Mouse (Mus musculus) adrenal gland, adult 18-20 months (tissue): ENCODE measurements around the gene Gm10057. TPM values are rescaled to one million over a fixed set of nuclear protein-coding genes. Genes with fewer than 3 reads are reported as not detected.
"Not testable (repeated sequence)": the region's sequence is repeated elsewhere in the genome, so short reads cannot be mapped to it uniquely, and the experiment has no call there.

ENCODE experiments used
- DNase-seq, 2 experiments: peaks; one replicate each; pipeline ENCODE4 v3.0.0; 2021 to 2022; ENCODE audit warnings: low spot score in 2 of 2
- long read RNA-seq, 2 experiments: library from polyadenylated mRNA; stranded (forward); transcript quantifications; one replicate each; pipeline ENCODE4 v2.0.0; 2021
- total RNA-seq, 2 experiments: library from RNA; stranded (reverse); gene quantifications; 1 replicate in 1 of 2; 2 replicates in 1 of 2; pipeline ENCODE4 v1.2.3; 2021

Gm10057 gene
- not detected for total RNA-seq
- long read RNA-seq, experiment 1, result 0 reads
- long read RNA-seq, experiment 2, result 0 reads

DNA sequence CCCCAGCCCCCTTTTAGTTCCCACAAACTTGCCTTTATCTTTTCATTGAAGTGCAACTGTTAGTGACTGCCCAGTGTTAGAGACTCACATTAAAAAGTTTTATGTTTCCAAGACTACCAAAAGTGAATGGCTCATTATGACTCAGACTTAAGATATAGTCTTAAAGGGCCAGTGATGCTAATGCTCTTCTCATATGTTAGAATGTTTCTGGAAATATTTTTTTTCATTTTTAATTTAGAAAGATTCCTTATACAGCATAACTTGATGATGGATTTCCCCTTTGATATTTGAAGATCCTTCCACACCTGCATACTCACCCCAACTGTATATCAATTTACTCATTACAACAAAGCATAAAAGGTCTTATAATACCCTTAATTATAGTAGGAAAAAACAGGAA lies at the start of gene Gm10057:
Gene Gm10057 (minus strand): TSS at position 101 of the 400 bp plus-strand sequence.
- not testable (repeated sequence) for DNase-seq

DNA sequence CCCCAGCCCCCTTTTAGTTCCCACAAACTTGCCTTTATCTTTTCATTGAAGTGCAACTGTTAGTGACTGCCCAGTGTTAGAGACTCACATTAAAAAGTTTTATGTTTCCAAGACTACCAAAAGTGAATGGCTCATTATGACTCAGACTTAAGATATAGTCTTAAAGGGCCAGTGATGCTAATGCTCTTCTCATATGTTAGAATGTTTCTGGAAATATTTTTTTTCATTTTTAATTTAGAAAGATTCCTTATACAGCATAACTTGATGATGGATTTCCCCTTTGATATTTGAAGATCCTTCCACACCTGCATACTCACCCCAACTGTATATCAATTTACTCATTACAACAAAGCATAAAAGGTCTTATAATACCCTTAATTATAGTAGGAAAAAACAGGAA lies 21.1 kb downstream of the Gm10057 start, which contains the start of gene 4921511M17Rik:
Gene 4921511M17Rik (minus strand): TSS at position 101 of the 400 bp plus-strand sequence.
- DNase-seq, result not testable (repeated sequence)

DNA sequence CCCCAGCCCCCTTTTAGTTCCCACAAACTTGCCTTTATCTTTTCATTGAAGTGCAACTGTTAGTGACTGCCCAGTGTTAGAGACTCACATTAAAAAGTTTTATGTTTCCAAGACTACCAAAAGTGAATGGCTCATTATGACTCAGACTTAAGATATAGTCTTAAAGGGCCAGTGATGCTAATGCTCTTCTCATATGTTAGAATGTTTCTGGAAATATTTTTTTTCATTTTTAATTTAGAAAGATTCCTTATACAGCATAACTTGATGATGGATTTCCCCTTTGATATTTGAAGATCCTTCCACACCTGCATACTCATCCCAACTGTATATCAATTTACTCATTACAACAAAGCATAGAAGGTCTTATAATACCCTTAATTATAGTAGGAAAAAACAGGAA lies 42.3 kb downstream of the Gm10057 start, which contains the start of gene Samt1:
Gene Samt1 (minus strand): TSS at position 101 of the 400 bp plus-strand sequence.
- not testable (repeated sequence) for DNase-seq

Other genes with a start within 250 kb of the Gm10057 start
- gene Spin2c, start 222.8 kb downstream of the Gm10057 start, total RNA-seq, result under 1 TPM; 0.42 to 0.89 TPM
- gene Samt1, start 42.4 kb downstream of the Gm10057 start, total RNA-seq, result not detected
- gene 4921511M17Rik, start 21.2 kb downstream of the Gm10057 start, total RNA-seq, result not detected
- not detected for gene Gm15140, start 65.6 kb upstream of the Gm10057 start, total RNA-seq